Mouse (Mus musculus) kidney, postnatal 14 days (tissue): ENCODE measurements around the gene Fam124b.

Experiments
- DNase-seq: peaks from one replicate; pipeline ENCODE4 v3.0.0; 2022; ENCODE audit warnings: mixed read lengths

The Fam124b gene

GRCm38 (mm10) chr1:80218268-80218667 lies at the start of gene Fam124b:
Gene Fam124b (minus strand): TSS chr1:80218473.
- peak; percentile 55 for DNase-seq

GRCm38 (mm10) chr1:80260443-80260842 lies 42.2 kb upstream of the Fam124b start:
- DNase-seq: no peak

- DNase-seq: no peak
Measured at GRCm38 (mm10) chr1:80258632-80259031, 40.4 kb upstream of the Fam124b start.

GRCm38 (mm10) chr1:80253309-80253708 lies 35.0 kb upstream of the Fam124b start:
- DNase-seq: no peak

- no peak for DNase-seq
Measured at GRCm38 (mm10) chr1:80250247-80250646, 32.0 kb upstream of the Fam124b start.

- no peak for DNase-seq
Measured at GRCm38 (mm10) chr1:80247131-80247530, 28.9 kb upstream of the Fam124b start.

GRCm38 (mm10) chr1:80244123-80244522 lies 25.9 kb upstream of the Fam124b start:
- DNase-seq: no peak

- DNase-seq: no peak
Measured at GRCm38 (mm10) chr1:80241579-80241978, 23.3 kb upstream of the Fam124b start.

GRCm38 (mm10) chr1:80240017-80240660 lies 21.9 kb upstream of the Fam124b start:
- DNase-seq: no peak

GRCm38 (mm10) chr1:80239481-80239880 lies 21.2 kb upstream of the Fam124b start:
- DNase-seq: no peak

GRCm38 (mm10) chr1:80236951-80237702 lies 18.9 kb upstream of the Fam124b start:
- no peak for DNase-seq

GRCm38 (mm10) chr1:80236126-80236525 lies 17.9 kb upstream of the Fam124b start:
- no peak for DNase-seq

GRCm38 (mm10) chr1:80230612-80231011 lies 12.3 kb upstream of the Fam124b start:
- no peak for DNase-seq

- DNase-seq: no peak
Measured at GRCm38 (mm10) chr1:80224839-80225412, 6.7 kb upstream of the Fam124b start.

GRCm38 (mm10) chr1:80221151-80221550 lies 2.9 kb upstream of the Fam124b start:
- DNase-seq: no peak

GRCm38 (mm10) chr1:80213826-80214225 lies 4.4 kb downstream of the Fam124b start:
- peak; percentile 29 for DNase-seq

- DNase-seq: no peak
Measured at GRCm38 (mm10) chr1:80213146-80213545, 5.1 kb downstream of the Fam124b start.

- no peak for DNase-seq
Measured at GRCm38 (mm10) chr1:80202314-80202713, 16.0 kb downstream of the Fam124b start.

- DNase-seq: no peak
Measured at GRCm38 (mm10) chr1:80192837-80193236, 25.4 kb downstream of the Fam124b start.

- DNase-seq: no peak
Measured at GRCm38 (mm10) chr1:80181414-80181805, 36.9 kb downstream of the Fam124b start.

- DNase-seq: peak; percentile 65
Measured at GRCm38 (mm10) chr1:80180767-80181413, 37.4 kb downstream of the Fam124b start.

GRCm38 (mm10) chr1:80180128-80180527 lies 38.1 kb downstream of the Fam124b start:
- peak; percentile 2 for DNase-seq

GRCm38 (mm10) chr1:80177651-80178382 lies 40.5 kb downstream of the Fam124b start:
- peak; percentile 17 for DNase-seq
